Mouse (Mus musculus) A20 (cell line): ENCODE measurements around the gene Srp68.
A peak's percentile ranks its signal among the peaks of the same experiment; 100 is the strongest.

ENCODE experiments used
- DNase-seq: peaks from one replicate; pipeline ENCODE4 v3.0.0-alpha.2; 2011; ENCODE audit warnings: low read depth, low spot score

Gene Srp68

DNA sequence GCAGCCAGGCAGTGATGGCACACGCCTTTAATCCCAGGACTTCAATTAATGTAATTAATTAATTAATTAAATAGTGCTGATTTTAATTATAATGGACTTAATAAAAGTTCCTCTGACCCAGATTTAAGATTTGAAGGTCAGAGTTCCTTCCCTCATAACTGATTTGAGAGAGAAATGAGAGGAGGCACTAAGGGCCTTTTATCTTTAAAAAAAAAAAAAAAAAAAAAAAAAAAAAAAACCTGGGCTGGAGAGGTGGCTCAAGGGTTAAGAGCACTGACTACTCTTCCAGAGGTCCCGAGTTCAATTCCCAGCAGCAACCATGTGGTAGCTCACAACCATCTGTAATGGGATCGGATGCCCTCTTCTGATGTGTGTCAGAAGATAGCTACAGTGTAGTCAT is 65.4 kb downstream of the Srp68 start:
- no peak for DNase-seq

DNA sequence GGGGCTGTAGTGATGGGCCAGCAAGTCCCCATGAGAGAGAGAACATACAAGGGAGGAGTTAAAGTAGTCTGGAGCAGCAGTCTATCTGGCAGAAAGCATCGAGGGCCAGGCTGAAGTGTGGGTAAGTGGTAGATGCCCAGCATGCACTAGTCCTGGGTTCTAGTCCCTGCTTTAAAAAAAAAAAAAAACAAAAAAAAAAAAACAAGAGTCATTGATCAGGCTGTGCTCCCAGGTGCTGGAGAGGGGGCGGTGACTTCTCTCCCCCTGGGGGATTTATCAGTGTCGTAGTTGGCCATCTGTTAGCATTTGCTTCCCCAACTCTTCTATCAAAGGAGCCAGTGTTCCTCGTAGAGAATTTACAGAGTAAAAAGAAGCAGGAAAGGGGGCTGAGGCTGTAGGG is 67.3 kb downstream of the Srp68 start:
- DNase-seq: no peak

GRCm38 (mm10) chr11:116203150-116203549 is 70.9 kb downstream of the Srp68 start:
- no peak for DNase-seq

DNA sequence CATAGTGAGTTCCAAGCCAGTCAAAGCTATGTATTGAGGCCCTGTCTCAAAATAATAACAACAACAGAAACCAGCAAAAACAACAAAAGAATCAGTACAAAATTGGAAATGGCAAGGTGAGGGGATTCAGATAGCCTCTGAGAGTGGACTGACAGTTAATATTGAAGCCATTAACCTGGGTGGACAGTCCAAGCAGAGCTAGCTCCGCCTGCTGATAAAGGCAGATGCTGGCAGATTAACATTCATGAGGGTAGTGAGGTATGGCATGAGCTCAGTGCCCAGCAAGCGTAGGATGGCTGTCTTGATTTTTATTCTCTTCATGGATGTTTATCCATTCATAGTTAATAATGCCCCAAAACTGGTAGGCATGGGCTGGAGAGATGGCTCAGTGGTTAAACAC is 72.9 kb downstream of the Srp68 start:
- no peak for DNase-seq

DNA sequence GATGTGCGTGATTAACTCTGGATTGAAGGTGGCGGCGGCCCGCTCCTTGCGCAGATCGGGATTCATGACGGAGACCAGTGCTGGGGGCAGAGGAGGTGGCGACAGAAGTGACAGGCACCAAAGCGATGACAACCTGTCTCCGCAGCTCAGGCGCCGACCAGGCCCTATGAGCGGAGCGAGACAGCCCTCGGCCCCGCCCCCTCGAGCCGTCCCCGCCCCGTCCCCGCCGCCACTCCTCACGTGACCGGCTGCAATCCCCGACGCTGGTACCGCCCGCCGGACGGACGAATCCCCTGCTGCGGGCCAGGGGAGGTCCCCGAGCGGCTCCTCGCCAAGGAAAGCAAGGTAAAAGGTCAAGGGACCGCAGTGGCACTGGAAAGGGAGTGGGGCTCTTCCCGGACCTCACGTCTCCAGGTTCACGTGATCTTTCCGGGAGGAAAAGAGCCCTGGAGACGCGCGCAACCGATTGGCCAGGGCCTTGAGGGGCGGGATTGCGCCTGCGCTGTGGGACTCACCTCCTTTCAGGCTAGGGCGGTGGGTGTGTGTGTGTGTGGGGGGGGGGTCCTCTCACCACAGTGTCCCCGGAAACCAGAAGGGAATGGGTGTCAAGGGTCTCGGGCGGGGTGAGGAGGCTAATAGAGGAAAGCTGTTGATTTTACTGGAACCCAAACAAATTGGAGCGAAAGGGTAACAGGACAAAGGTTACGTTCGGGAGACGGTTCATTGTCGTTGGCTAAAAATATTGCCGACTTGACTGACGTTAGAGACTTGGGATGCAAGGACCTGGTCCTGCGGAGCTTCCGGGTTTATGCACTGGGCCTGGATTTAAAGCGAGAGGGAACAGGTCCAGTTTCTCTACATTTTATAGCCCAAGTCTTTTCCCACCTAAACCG is 75.1 kb downstream of the Srp68 start, which contains the start of the genes Ten1 and Acox1:
TSS of gene Ten1 (plus strand) at position 217 of the 893 bp plus-strand sequence.
TSS of gene Acox1 (minus strand) at position 407 of the 893 bp plus-strand sequence.
- DNase-seq: peak; percentile 97

- no peak for DNase-seq
Observed at GRCm38 (mm10) chr11:116198132-116198531, 75.9 kb downstream of the Srp68 start.

GRCm38 (mm10) chr11:116197584-116197906 is 76.5 kb downstream of the Srp68 start:
- DNase-seq: no peak

DNA sequence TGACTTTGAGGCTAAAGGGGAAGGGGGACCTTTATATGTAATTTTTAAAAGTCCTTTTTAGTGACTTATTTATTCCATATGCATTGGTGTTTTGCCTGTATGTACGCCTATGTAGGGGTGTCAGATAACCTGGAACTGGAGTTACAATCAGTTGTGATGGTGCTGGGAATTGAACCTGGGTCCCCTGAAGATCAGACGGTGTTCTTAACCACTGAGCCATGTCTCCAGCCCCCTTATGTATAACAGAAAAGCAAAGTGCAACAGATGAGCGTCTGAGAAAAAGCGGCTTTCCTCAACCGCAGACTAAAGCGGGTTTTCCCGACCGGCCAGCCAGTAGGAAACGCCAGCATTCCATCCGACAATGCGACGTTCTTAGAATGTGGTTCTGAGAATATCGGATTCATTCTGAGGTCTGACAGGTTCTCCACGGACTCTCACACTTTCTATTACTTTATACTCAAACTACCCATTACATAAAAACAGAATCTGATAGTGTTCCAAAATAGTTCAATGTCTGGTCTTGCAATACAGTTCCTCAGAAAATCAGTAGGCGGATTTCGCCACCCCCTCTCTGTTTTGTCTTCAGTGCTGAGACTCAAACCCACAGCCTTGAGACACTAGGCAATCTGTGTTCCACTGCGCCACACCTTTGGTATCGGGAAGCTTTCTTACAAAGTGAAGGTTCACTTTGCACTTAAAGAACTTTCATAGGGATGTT is 77.0 kb downstream of the Srp68 start:
- no peak for DNase-seq

DNA sequence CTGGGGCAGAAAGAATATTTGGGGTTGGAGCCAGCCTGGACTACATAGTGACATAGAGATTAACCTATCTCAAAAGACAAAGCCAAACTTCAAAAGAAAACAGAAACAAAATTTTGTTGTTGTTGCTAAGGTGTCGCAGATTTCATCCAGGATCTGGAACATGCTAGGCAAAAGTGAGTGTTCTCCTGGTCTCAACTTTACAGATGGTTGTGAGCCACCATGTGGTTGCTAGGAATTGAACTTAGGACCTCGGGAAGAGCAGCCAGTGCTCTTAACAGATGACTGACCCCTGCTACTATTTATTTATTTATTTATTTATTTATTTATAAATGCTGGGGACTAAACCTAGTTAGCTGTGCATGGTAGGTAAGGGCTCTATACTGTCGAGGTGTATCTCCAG is 77.7 kb downstream of the Srp68 start:
- no peak for DNase-seq

DNA sequence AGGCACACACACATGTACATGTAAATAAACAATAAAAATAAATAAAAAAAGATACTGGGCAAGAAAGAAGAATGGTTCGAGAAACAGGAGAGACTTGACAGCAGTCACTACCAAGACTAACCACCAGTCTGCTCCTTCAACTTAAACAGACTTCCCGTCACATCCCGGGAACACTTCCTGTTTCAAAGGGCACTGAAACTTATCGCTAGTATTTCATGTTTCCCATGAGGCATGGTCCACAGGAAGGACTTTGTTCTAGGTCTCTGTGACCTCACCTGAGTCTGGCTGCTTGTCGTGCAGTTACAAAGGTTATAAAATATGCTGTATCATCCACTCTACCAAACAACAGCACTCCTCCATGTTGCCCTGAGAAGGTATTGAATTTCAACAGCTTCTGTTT is 78.8 kb downstream of the Srp68 start:
- DNase-seq: no peak
